Mouse (Mus musculus) cerebellum, postnatal 10 days (tissue): ENCODE data around the gene Eif2b3.

Experiments
- DNase-seq, 2 experiments: peaks; one replicate each; pipeline ENCODE4 v3.0.0; 2021; ENCODE audit warnings: mixed read lengths in 2 of 2

Gene Eif2b3

GRCm38 (mm10) chr4:117124518-117125347, 105.5 kb downstream of the Eif2b3 start:
- peak; percentile 27 to 49 for DNase-seq

- DNase-seq = peak; percentile 92 to 94
Observed at GRCm38 (mm10) chr4:117125348-117125909, 106.2 kb downstream of the Eif2b3 start, which contains the start of gene Btbd19. TSS of gene Btbd19 (minus strand) at chr4:117125725.

GRCm38 (mm10) chr4:117125910-117126674, 106.9 kb downstream of the Eif2b3 start:
- peak; percentile 59 for DNase-seq

- no peak for DNase-seq
Observed at GRCm38 (mm10) chr4:117126675-117127290, 107.6 kb downstream of the Eif2b3 start, which contains the start of gene Tctex1d4. TSS of gene Tctex1d4 (plus strand) at chr4:117126794.

- DNase-seq = no peak
Observed at GRCm38 (mm10) chr4:117127991-117128686, 108.9 kb downstream of the Eif2b3 start.

GRCm38 (mm10) chr4:117130790-117131189, 111.6 kb downstream of the Eif2b3 start:
- no peak for DNase-seq

GRCm38 (mm10) chr4:117131198-117131597, 112.0 kb downstream of the Eif2b3 start:
- DNase-seq = no peak

GRCm38 (mm10) chr4:117131890-117132793, 112.9 kb downstream of the Eif2b3 start:
- peak; percentile 61 to 79 for DNase-seq

GRCm38 (mm10) chr4:117132794-117133143, 113.6 kb downstream of the Eif2b3 start:
- no peak for DNase-seq

GRCm38 (mm10) chr4:117133366-117133796, 114.2 kb downstream of the Eif2b3 start:
- DNase-seq = no peak

GRCm38 (mm10) chr4:117133817-117134600, 114.8 kb downstream of the Eif2b3 start, which contains the start of gene Plk3:
TSS of gene Plk3 (minus strand) at chr4:117133963.
- DNase-seq = peak; percentile 99

GRCm38 (mm10) chr4:117134601-117134995, 115.4 kb downstream of the Eif2b3 start:
- DNase-seq = no peak

- DNase-seq = no peak
Observed at GRCm38 (mm10) chr4:117136034-117136433, 116.8 kb downstream of the Eif2b3 start.
